Mouse (Mus musculus) CH12.LX (cell line): ENCODE measurements at regions not wholly inside any gene's neighbourhood (a gene's known extent, or its start where the extent isn't known, plus 50 kb on each side); places are given as distances from the start of the nearest gene placed in this dataset.

Source experiments
- KAT2A ChIP-seq: IDR thresholded peaks from 2 replicates; pipeline ENCODE4 v1.6.1; 2012; ENCODE audit warnings: low read length, improper control_type of control experiment, inconsistent platforms; ENCODE audit not compliant: insufficient replicate concordance
- POLR2A ChIP-seq: IDR thresholded peaks from 2 replicates; pipeline ENCODE4 v1.6.1; 2011; ENCODE audit warnings: low read depth, mild to moderate bottlenecking, improper control_type of control experiment, low read length
- SIN3A ChIP-seq: IDR thresholded peaks from 2 replicates; pipeline ENCODE4 v1.6.1; 2012; ENCODE audit warnings: low read length, improper control_type of control experiment, inconsistent platforms

GRCm38 (mm10) chr9:113553911-113554310, 154.1 kb downstream of the Pdcd6ip start:
- TF ChIP-seq POLR2A = no peak
- TF ChIP-seq KAT2A = no peak
- TF ChIP-seq SIN3A = no peak
